Comparison of ENCODE assay signal across 8 mouse cellular contexts in the genomic region with DNA sequence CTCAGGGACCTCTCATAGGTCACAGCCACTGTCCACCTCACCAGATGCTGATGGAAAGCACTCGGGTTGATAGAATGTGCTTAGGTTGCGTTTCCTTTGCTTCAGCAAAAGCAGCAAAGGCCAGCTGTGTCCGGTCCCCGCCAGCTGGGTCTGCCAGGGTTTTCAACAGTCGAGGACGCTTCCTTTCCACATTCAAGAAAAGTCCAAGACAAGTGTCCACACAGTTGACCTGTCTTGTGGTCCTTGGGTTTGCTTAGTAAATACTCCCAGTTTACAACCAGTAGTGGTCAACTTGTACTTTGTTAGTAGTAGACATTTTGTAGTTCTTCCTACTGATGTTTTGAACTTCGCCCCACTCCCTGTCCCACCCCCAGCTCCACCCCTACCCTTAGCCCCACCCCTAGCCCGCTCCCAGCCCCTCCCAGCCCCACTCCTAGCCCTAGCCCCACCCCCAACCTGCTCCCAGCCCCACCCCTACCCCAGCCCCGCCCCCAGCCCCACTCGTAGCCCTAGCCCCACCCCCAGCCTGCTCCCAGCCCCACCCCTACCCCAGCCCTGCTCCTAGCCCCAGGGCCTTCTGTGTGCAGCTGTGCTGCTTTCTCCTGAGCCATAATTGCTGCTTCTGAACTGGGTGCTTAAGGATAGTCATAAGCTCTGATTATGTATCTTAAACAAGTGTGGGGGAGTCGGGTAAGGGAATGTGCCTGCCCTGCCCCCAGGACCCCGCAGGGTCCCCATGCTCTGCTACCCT. TPM values are rescaled to one million over a fixed set of nuclear protein-coding genes. Genes with fewer than 3 reads are reported as not detected.
DNase-seq lines count a peak whose midpoint lies in the region; ATAC-seq and TF ChIP-seq lines count a peak whose summit lies in the region.

No protein-coding gene starts in this region.

- H3K9ac ChIP-seq in ES-Bruce4 (ENCODE audit: low read depth, poor library complexity, severe bottlenecking), result no peak overlapping the region
- H3K9ac ChIP-seq in midbrain, embryonic 11.5 days (ENCODE audit: low read length), result no peak overlapping the region

- intact Hi-C loops in heart, postnatal 10 days (cut with DNase I), result no loop called here

- H3K27ac ChIP-seq in ES-Bruce4 (ENCODE audit: insufficient read depth, low read length), result no peak overlapping the region
- peak overlapping the region; percentile 57; the same call in 1 of the 2 replicates for H3K27ac ChIP-seq in limb, embryonic 10.5 days
- no peak overlapping the region for H3K27ac ChIP-seq in midbrain, embryonic 11.5 days (ENCODE audit: low read depth, low read length)

- no peak for TF ChIP-seq POLR2A in ES-Bruce4 (IDR thresholded peaks at IDR 0.05; ENCODE audit: insufficient read depth, low read length)

- peaks cover 29% of the 10 kb centered on the region for H3K36me3 ChIP-seq in ES-Bruce4 (ENCODE audit: control insufficient read depth, insufficient read depth, low read length, poor library complexity, severe bottlenecking)
- H3K36me3 ChIP-seq in limb, embryonic 10.5 days, result peaks cover 98% of the 10 kb centered on the region
- H3K36me3 ChIP-seq in midbrain, embryonic 11.5 days (ENCODE audit: control insufficient read depth, insufficient read depth, low read length), result no peaks in the 10 kb centered on the region

- H3K27me3 ChIP-seq in ES-Bruce4 (ENCODE audit: control insufficient read depth, insufficient read depth, low read length, poor library complexity, severe bottlenecking), result no peaks in the 10 kb centered on the region
- H3K27me3 ChIP-seq in limb, embryonic 10.5 days (ENCODE audit: low read depth, poor library complexity, severe bottlenecking), result no peaks in the 10 kb centered on the region
- H3K27me3 ChIP-seq in midbrain, embryonic 11.5 days (ENCODE audit: control insufficient read depth, insufficient read depth, low read length), result no peaks in the 10 kb centered on the region

- WGBS in limb, embryonic 10.5 days, result 64% methylated on average over 12 of the region's 12 CpGs
- 62% methylated on average over 11 of the region's 12 CpGs for WGBS in midbrain, embryonic 11.5 days

- ATAC-seq in common myeloid progenitor, adult 5-6 weeks (replicated peaks; ENCODE audit: low read depth, poor library complexity, severe bottlenecking), result peak; percentile 40; the same call in 1 of the 2 replicates
- ATAC-seq in midbrain, embryonic 11.5 days (ENCODE audit: low FRiP score), result peak; percentile 40; the same call in 1 of the 2 replicates

- no peak overlapping the region for H3K4me2 ChIP-seq in midbrain, embryonic 11.5 days

- no peak for TF ChIP-seq EP300 in ES-Bruce4 (IDR thresholded peaks at IDR 0.05; ENCODE audit: insufficient read depth, low read depth, low read length)

- peak; percentile 50 to 60 for DNase-seq in heart, postnatal 10 days
- DNase-seq in limb, embryonic 10.5 days (ENCODE audit: low spot score), result peak; percentile 66
- no peak for DNase-seq in midbrain, embryonic 11.5 days (ENCODE audit: low spot score, missing footprints)
- no peak for DNase-seq in right cerebral cortex, postnatal 36 days (ENCODE audit: low spot score in 2 of 2)
- DNase-seq in cerebellum, adult 18-20 months, result no peak
- no peak for DNase-seq in thymus, postnatal 36 days

- peaks cover 7% of the 10 kb centered on the region; the same call in 1 of the 2 replicates for H3K9me3 ChIP-seq in ES-Bruce4 (replicated peaks; ENCODE audit: control insufficient read depth, insufficient read depth, low read length, poor library complexity, severe bottlenecking)
- H3K9me3 ChIP-seq in limb, embryonic 10.5 days (replicated peaks), result no peaks in the 10 kb centered on the region
- no peaks in the 10 kb centered on the region for H3K9me3 ChIP-seq in midbrain, embryonic 11.5 days (ENCODE audit: control insufficient read depth, low read length)

- peaks cover 3% of the 10 kb centered on the region for H3K4me1 ChIP-seq in ES-Bruce4 (ENCODE audit: control insufficient read depth, insufficient read depth, low read length)
- peaks cover 18% of the 10 kb centered on the region for H3K4me1 ChIP-seq in limb, embryonic 10.5 days
- no peaks in the 10 kb centered on the region for H3K4me1 ChIP-seq in midbrain, embryonic 11.5 days (ENCODE audit: control insufficient read depth, insufficient read depth, low read length)

- H3K4me3 ChIP-seq in ES-Bruce4 (ENCODE audit: low read depth, low read length), result peak overlapping the region; percentile 12; the same call in 1 of the 2 replicates
- H3K4me3 ChIP-seq in limb, embryonic 10.5 days, result no peak overlapping the region
- H3K4me3 ChIP-seq in midbrain, embryonic 11.5 days (ENCODE audit: low read depth, low read length), result no peak overlapping the region

- no peak for TF ChIP-seq CTCF in ES-Bruce4 (IDR thresholded peaks at IDR 0.05; ENCODE audit: low read depth, low read length)

RNA-seq across cellular contexts. Expression of a gene that starts 41.0 kb away (rescaled TPM):
- 15.1 and 23.5 TPM in 2 replicates for polyA plus RNA-seq in ES-Bruce4 (2011; ENCODE audit: insufficient read depth, insufficient read length, low read depth, missing spikeins)
- total RNA-seq in common myeloid progenitor, adult 5-6 weeks (2017), result 14.3 and 17.6 TPM in 2 replicates
- 10 to 100 TPM; 28.7 to 29.7 TPM for total RNA-seq in heart, postnatal 10 days (2021)
- 20.5 and 29.4 TPM in 2 replicates for polyA plus RNA-seq in limb, embryonic 10.5 days (2016; fragmentation: Nextera tagmentation; extraction: Ambion mirVana)
- polyA plus RNA-seq in midbrain, embryonic 11.5 days (2014; fragmentation: Nextera tagmentation; extraction: Ambion mirVana), result 18.5 and 19.2 TPM in 2 replicates

Comparison
In these comparisons a context has a peak if more than half of its experiments do, and no peak if none do; other contexts are left out.
1. DNase-seq: peak in heart, postnatal 10 days (2 of 2) and limb, embryonic 10.5 days (single experiment); none in midbrain, embryonic 11.5 days (single experiment), right cerebral cortex, postnatal 36 days (0 of 2), cerebellum, adult 18-20 months (0 of 2) and thymus, postnatal 36 days (0 of 2).